Mouse (Mus musculus): ENCODE measurements around the gene Ankrd13d.

DNA sequence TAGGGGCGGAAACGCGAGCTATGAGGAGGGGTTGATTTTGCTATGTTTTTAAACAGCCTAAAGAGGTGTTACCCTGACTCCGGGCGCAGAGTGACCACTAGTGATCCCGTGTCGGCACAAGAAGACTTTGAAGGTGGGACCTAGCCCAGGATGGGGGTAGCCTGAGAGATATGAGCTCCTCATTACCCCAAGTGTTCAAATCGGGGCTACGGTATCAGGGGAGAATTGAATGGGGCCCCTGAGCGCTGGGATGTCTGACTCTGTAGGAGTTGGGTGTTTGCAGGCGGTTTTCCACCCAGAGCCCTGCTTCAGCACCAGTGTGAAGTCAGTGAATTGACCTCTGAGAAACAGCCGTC lies 25.1 kb downstream of the Ankrd13d start:
- TF ChIP-seq CTCF (IDR thresholded peaks at IDR 0.05; ENCODE audit: low read depth) = no peak
- TF ChIP-seq EP300 (IDR thresholded peaks at IDR 0.05; ENCODE audit: low read depth) = no peak

Measured in heart, postnatal 0 days (tissue).